Mouse (Mus musculus) bone marrow macrophage, adult 2 months (primary cell): ENCODE results near the gene Spats2.
A peak's percentile ranks its signal among the peaks of the same experiment; 100 is the strongest.

Experiments
- CTCF ChIP-seq: IDR thresholded peaks from 2 replicates; pipeline ENCODE4 v1.5.1; 2012; ENCODE audit warnings: low read depth, mild to moderate bottlenecking, low read length, moderate library complexity
- POLR2A ChIP-seq: IDR thresholded peaks from 2 replicates; pipeline ENCODE4 v1.6.1; 2012; ENCODE audit warnings: mild to moderate bottlenecking, low read depth, low read length, borderline replicate concordance

DNA sequence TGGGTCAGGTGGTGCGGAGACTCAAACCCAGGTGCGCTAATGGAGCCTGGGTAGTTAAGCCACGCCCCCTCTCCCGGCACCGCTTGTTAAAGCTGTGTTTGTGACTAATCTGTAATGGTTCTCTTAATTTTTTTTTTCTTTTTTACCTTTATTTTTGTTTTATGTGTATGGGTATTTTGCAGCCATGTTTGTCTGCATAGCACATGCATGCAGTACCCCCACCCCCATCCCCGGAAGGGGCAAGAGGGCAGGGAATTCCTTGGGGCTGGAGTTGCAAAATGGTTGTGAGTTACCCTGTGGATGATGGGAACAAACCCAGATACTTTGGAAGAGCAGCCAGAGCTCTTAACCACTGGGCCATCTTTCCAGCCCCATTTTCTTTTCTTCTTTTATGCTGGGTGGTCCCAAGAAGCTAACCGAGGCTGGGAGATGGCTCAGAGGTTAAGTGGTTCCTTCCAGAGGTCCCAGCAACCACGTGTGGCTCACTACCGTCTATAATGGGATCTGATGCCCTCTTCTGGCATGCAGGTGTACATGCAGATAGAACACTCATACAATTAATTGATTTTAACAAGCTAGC, 12.2 kb upstream of the Spats2 start:
- no peak for TF ChIP-seq POLR2A
- peak; percentile 32 for TF ChIP-seq CTCF
